Mouse (Mus musculus) kidney, adult 11 months (tissue): ENCODE measurements around the gene Eif4a1.
"Not testable (repeated sequence)": the region's sequence is repeated elsewhere in the genome, so short reads cannot be mapped to it uniquely, and the experiment has no call there.

Source experiments
- DNase-seq: peaks from one replicate; pipeline ENCODE4 v3.0.0; 2022

Gene Eif4a1

GRCm38 (mm10) chr11:69672211-69672706, at the start of gene Eif4a1:
Eif4a1 (minus strand) TSS chr11:69672423.
- peak; percentile 100 for DNase-seq

- DNase-seq: no peak
Observed at GRCm38 (mm10) chr11:69720852-69721251, 48.6 kb upstream of the Eif4a1 start.

GRCm38 (mm10) chr11:69719423-69719822, 47.2 kb upstream of the Eif4a1 start:
- no peak for DNase-seq

GRCm38 (mm10) chr11:69718661-69719060, 46.4 kb upstream of the Eif4a1 start:
- peak; percentile 26 for DNase-seq

GRCm38 (mm10) chr11:69716953-69717352, 44.7 kb upstream of the Eif4a1 start:
- DNase-seq: no peak

GRCm38 (mm10) chr11:69715929-69716328, 43.7 kb upstream of the Eif4a1 start:
- no peak for DNase-seq

- peak; percentile 58 for DNase-seq
Observed at GRCm38 (mm10) chr11:69715482-69715881, 43.3 kb upstream of the Eif4a1 start.

- peak; percentile 79 for DNase-seq
Observed at GRCm38 (mm10) chr11:69714636-69715329, 42.6 kb upstream of the Eif4a1 start.

GRCm38 (mm10) chr11:69712954-69713672, 40.9 kb upstream of the Eif4a1 start:
- peak; percentile 41 for DNase-seq

- no peak for DNase-seq
Observed at GRCm38 (mm10) chr11:69711082-69711481, 38.9 kb upstream of the Eif4a1 start.

GRCm38 (mm10) chr11:69710470-69710869, 38.2 kb upstream of the Eif4a1 start:
- no peak for DNase-seq

- DNase-seq: no peak
Observed at GRCm38 (mm10) chr11:69709554-69710446, 37.6 kb upstream of the Eif4a1 start.

- no peak for DNase-seq
Observed at GRCm38 (mm10) chr11:69708614-69709265, 36.5 kb upstream of the Eif4a1 start.

GRCm38 (mm10) chr11:69707873-69708381, 35.7 kb upstream of the Eif4a1 start:
- DNase-seq: no peak

GRCm38 (mm10) chr11:69707480-69707847, 35.2 kb upstream of the Eif4a1 start:
- DNase-seq: no peak

- DNase-seq: peak; percentile 93
Observed at GRCm38 (mm10) chr11:69706775-69707479, 34.7 kb upstream of the Eif4a1 start.

GRCm38 (mm10) chr11:69704613-69705010, 32.4 kb upstream of the Eif4a1 start:
- DNase-seq: no peak

GRCm38 (mm10) chr11:69703814-69704612, 31.8 kb upstream of the Eif4a1 start:
- DNase-seq: no peak

- DNase-seq: not testable (repeated sequence)
Observed at GRCm38 (mm10) chr11:69703381-69703780, 31.2 kb upstream of the Eif4a1 start.

- not testable (repeated sequence) for DNase-seq
Observed at GRCm38 (mm10) chr11:69702886-69703285, 30.7 kb upstream of the Eif4a1 start.

GRCm38 (mm10) chr11:69699595-69699994, 27.4 kb upstream of the Eif4a1 start:
- no peak for DNase-seq
